ENCODE assay signal across 9 mouse cellular contexts in the genomic region with DNA sequence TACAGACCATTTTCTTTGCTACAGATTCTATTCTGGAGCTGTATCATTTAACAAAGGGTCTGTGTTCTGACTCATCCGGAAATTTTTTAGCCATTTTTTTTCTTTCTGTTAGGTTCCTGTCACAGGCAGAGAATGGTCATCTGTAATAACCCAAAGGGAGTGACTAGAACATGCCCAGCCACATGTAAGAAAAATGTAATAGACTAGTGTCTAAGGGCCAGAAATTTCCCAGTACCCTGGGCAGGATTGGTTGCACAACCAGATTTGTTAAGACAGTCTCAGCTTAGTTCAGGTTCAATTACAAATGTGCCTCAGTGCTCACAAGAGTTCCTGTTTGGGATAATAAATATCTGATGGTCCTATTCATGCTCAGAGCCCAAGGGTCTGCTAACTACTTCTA.
DNase-seq lines count a peak whose midpoint lies in the region; ATAC-seq and TF ChIP-seq lines count a peak whose summit lies in the region.
"Had no signal": no experiment of that assay in that cellular context is flagged by ENCODE, and none has a peak within 500 bp of the region (broad histone marks: within the 10 kb centered on the region; RNA-seq: fewer than 3 reads in every experiment).

No protein-coding gene starts in this region.

- no peak overlapping the region for H3K9ac ChIP-seq in lung, embryonic 16.5 days (ENCODE audit: low read length)
- 0 out of 2 replicates have a peak overlapping the region, but pooled peaks have one; percentile 24 for H3K9ac ChIP-seq in hindbrain, postnatal 0 days (replicated peaks; ENCODE audit: low read length)
- no peak overlapping the region for H3K9ac ChIP-seq in stomach, embryonic 14.5 days (replicated peaks; ENCODE audit: low read depth, low read length)

- H3K4me1 ChIP-seq in heart, embryonic 10.5 days = peaks cover 24% of the 10 kb centered on the region
- peaks cover 29% of the 10 kb centered on the region for H3K4me1 ChIP-seq in lung, embryonic 16.5 days (replicated peaks; ENCODE audit: control insufficient read depth, insufficient read depth, low read length)
- peaks cover 16% of the 10 kb centered on the region for H3K4me1 ChIP-seq in hindbrain, postnatal 0 days (ENCODE audit: insufficient read depth, low read length)
- H3K4me1 ChIP-seq in stomach, embryonic 14.5 days (ENCODE audit: control insufficient read depth, insufficient read depth, low read length) = peaks cover 17% of the 10 kb centered on the region; the same call in 1 of the 2 replicates

- 78% methylated on average over 1 of the region's 1 CpGs for WGBS in heart, embryonic 10.5 days
- 16% methylated on average over 1 of the region's 1 CpGs for WGBS in lung, embryonic 16.5 days
- 22% methylated on average over 1 of the region's 1 CpGs for WGBS in hindbrain, postnatal 0 days
- WGBS in stomach, embryonic 14.5 days = 47% methylated on average over 1 of the region's 1 CpGs

- DNase-seq in heart, adult 11 months = peak; percentile 73
- no peak for DNase-seq in heart, embryonic 10.5 days (ENCODE audit: low spot score)
- DNase-seq in lung, postnatal 14 days = no peak
- no peak for DNase-seq in hindbrain, postnatal 0 days (ENCODE audit: low spot score)
- no peak for DNase-seq in Muller cell, postnatal 12 days (ENCODE audit: inconsistent ontology term)
- DNase-seq: thymus, postnatal 4 days had no signal

- no peak for TF ChIP-seq CTCF in hindbrain, postnatal 0 days (IDR thresholded peaks at IDR 0.05; ENCODE audit: low read depth)

- no peak overlapping the region for H3K4me3 ChIP-seq in heart, embryonic 10.5 days
- H3K4me3 ChIP-seq in lung, embryonic 16.5 days (ENCODE audit: low read length) = no peak overlapping the region
- no peak overlapping the region for H3K4me3 ChIP-seq in hindbrain, postnatal 0 days (ENCODE audit: low read length)
- no peak overlapping the region for H3K4me3 ChIP-seq in stomach, embryonic 14.5 days (ENCODE audit: low read depth, low read length)

- H3K36me3 ChIP-seq in heart, embryonic 10.5 days = no peaks in the 10 kb centered on the region
- H3K36me3 ChIP-seq in lung, embryonic 16.5 days (ENCODE audit: control insufficient read depth, insufficient read depth, low read length) = no peaks in the 10 kb centered on the region
- no peaks in the 10 kb centered on the region for H3K36me3 ChIP-seq in hindbrain, postnatal 0 days (ENCODE audit: insufficient read depth, low read length)
- no peaks in the 10 kb centered on the region for H3K36me3 ChIP-seq in stomach, embryonic 14.5 days (ENCODE audit: control insufficient read depth, insufficient read depth, low read length)

- no peaks in the 10 kb centered on the region for H3K9me3 ChIP-seq in heart, embryonic 10.5 days
- H3K9me3 ChIP-seq in lung, embryonic 16.5 days (ENCODE audit: control insufficient read depth, low read length) = no peaks in the 10 kb centered on the region
- H3K9me3 ChIP-seq in hindbrain, postnatal 0 days (ENCODE audit: low read length) = no peaks in the 10 kb centered on the region
- H3K9me3 ChIP-seq in stomach, embryonic 14.5 days (ENCODE audit: control insufficient read depth, low read depth, low read length) = no peaks in the 10 kb centered on the region

- H3K4me2 ChIP-seq in lung, embryonic 16.5 days (ENCODE audit: low read depth, low read length) = no peak overlapping the region
- H3K4me2 ChIP-seq in hindbrain, postnatal 0 days (ENCODE audit: low read depth, low read length) = peak overlapping the region; percentile 51; the same call in 1 of the 2 replicates
- H3K4me2 ChIP-seq in stomach, embryonic 14.5 days (replicated peaks; ENCODE audit: low read depth, low read length) = no peak overlapping the region

- H3K27me3 ChIP-seq in heart, embryonic 10.5 days (ENCODE audit: insufficient read depth, poor library complexity, severe bottlenecking) = no peaks in the 10 kb centered on the region
- no peaks in the 10 kb centered on the region for H3K27me3 ChIP-seq in lung, embryonic 16.5 days (ENCODE audit: control insufficient read depth, insufficient read depth, low read depth, low read length)
- H3K27me3 ChIP-seq in hindbrain, postnatal 0 days (ENCODE audit: insufficient read depth, low read length) = no peaks in the 10 kb centered on the region
- H3K27me3 ChIP-seq in stomach, embryonic 14.5 days (ENCODE audit: control insufficient read depth, insufficient read depth, low read length) = no peaks in the 10 kb centered on the region

- no peak for ATAC-seq in lung, embryonic 16.5 days (ENCODE audit: low read depth)
- no peak for ATAC-seq in hindbrain, postnatal 0 days
- no peak for ATAC-seq in stomach, embryonic 14.5 days (ENCODE audit: insufficient number of reproducible peaks, insufficient read depth, low FRiP score, low read depth)
- no peak for ATAC-seq in CD4-positive, CD25-positive, alpha-beta regulatory T cell, adult 4 months

- H3K27ac ChIP-seq in heart, embryonic 10.5 days = no peak overlapping the region
- H3K27ac ChIP-seq in lung, embryonic 16.5 days (ENCODE audit: low read length) = peak overlapping the region; percentile 88
- H3K27ac ChIP-seq in hindbrain, postnatal 0 days = peak overlapping the region; percentile 76; the same call in 1 of the 2 replicates
- H3K27ac ChIP-seq in stomach, embryonic 14.5 days (ENCODE audit: low read length) = peak overlapping the region; percentile 82; the same call in 1 of the 2 replicates
